Mouse (Mus musculus): ENCODE results near the gene Impdh1.
A peak's percentile ranks its signal among the peaks of the same experiment; 100 is the strongest.
"Not testable (repeated sequence)": the region's sequence is repeated elsewhere in the genome, so short reads cannot be mapped to it uniquely, and the experiment has no call there.

Impdh1 gene

DNA sequence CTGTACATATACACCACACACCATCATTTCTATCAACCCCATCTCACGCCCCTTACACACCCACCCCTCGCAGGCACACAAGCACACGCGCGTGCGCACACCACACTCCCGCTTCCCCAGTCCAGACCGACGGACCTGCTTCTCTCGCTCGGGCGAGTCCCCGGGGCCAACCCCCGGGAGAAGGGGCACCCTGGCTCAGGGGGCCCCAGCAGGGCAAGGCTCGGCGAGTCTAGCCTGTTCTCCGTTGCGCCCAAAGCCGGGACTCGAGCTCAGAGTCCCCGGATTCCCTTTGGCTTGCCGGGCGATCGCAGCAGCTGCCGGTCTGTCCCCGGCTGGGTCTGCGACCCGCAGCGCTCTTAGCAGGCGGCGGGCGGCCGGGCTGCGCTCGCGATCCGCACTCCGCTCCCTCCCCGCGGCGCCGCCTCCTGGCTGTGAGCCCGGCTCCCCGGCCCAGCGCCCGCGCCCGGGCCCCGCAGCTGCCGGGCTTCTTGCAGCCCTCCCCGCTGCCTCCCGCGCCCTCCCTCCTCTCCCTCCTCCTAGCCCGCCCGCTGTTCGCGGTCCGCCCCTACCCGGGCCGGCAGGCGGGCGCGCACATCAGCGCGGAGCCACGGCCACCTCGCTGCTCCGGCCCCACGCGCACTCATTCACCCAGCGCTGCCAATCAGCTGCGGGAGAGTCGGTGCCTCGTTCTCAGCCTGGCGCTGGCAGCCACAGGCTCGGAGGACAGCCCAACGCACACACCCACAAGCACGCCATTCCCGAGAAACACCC lies 37.1 kb downstream of the Impdh1 start, which contains the start of gene Prrt4:
Prrt4 (minus strand) TSS at position 697 of the 771 bp plus-strand sequence.
- DNase-seq: peak; percentile 47

DNA sequence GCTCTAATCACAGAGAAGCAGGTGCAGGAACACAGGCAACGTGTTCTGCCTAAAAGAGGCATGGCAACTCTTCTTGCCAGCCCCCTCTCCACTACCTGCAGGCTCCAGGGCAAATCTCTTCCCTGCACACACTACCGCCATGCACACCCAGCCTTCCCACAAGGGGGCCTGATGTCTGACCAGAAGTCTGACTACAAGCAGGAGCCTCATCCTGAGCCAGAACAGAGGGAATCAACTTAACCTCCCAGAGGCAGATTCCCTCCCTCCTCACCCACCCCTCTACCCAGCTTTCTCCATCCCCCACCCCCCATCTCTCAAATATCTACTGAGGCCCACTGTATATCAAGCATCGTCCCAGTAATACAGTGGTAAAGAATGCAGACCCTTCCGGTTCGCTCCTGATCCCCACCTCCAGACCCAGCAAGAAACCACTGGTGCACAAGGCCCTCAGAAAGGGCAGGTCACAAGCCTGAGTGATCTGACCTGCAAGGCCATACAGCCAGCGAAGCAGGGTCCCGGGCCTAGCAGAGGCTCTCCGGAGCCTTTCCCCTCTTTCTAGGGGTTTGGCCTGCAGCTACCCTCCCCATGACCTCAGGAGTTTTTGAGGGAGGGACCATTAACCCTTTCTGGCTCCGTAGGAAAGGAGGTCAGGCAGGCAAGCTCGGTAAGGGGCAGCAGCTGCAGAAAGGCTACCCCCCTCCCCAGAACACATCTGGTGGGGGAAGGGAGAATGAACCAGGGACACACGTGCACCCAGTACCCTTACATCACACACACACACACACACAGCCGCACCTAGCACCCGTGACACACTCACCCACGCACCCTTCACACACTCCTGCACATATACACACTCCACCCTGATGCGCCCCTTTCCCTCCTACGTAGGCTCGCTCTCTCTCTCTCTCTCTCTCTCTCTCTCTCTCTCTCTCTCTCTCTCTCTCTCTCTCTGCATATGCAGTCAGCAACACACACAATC lies 38.0 kb downstream of the Impdh1 start:
- DNase-seq: no peak

DNA sequence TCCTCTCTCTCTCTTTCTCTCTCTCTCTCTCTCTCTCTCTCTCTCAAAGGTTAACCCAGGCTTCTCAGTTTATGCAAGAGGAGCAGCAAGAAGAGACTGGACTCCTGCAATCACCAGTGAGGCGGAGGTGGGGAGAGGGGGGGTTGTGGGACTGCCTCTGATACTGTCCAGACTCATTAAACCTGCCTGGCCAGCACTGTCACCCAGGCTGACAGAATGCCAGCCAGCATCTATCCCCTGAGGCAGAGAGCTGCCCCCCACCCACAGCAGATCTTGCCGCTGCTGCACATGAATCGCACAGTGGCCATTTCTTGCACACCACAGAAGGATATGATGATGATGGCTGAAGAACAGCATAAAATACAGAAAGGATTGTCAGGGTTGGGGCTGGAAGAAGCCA lies 41.1 kb downstream of the Impdh1 start:
- no peak for DNase-seq

DNA sequence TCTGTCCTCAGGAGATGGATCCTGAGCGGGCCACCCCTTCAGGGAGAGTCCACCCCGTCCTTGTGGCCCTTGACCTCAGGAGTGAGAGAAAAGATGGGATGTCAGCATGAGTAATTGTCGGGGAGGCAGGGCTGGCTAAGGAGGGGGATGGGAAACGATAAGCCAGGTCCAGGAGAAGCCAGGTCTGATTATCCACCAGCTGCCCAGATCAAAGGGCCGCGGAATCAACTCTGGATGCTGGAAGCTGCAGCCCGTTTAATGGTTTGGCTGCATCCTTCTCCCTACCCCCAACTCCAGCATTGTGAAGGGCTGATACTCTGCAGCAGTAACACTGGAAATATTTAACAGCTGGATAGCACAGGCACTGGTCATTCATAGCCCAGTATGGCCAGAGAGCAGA lies 41.8 kb downstream of the Impdh1 start:
- DNase-seq: no peak

DNA sequence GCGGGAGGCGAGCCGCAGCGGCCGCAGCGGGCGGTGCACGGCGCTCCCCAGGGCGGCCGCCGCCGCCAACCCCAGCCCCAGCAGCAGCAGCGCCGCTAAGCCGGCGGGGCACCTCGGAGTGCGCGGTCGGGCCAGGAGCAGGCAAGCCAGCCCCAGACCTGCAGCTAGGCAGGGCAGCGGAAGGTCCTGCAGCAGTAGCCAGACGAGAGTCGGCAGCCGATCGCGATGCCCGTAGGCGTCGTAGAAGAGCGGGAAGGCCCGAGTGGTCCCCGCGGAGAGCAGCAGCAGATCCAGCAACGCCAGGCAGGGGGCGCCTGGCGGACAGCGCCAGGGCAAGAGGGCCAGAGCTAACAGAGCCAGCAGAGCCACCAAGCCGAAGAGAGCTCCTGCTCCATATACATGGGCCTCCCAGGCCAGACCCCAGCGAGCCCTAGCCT lies 45.2 kb downstream of the Impdh1 start:
- DNase-seq: peak; percentile 83

DNA sequence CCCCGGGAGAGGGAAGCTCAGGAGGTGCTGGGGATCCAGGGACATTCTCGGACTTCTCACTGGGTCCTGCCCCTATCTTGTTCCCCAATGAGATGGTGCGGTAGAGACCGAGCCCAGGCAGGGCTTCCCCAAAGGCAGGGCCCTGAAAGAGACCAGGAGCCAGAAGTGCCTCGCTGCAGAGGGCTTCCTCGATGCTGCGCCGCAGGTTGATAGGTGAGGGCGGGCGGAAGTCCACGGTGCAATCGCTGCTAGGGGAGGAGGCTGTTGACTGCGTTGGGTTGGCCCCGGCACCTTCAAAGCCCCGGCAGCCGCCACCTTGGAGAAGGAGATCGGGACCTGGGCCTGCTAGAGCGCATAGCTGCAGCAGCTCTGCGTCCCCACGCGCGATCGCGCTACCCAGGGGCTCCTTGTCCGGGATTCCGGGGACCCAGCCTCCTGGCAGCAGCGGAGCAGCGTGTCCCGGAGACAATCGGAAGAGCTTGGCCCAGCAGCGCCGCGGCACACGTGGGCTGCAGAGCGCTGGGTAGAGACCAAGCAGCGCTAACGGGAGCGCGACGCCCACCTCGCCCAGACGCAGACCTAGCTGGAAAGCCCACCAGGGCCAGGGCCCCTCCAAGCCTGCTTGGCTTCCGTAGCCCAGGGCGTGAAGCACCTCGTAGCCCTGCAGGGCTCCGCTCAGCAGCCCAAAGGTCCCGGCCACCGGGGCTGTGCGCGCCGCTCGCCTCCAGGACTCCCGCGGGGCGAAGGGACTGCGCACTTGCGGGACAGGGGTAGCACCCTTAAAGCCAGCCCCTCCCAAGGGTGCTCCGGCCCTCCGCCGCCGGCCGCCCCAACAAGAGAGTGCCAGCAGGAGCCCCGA lies 45.9 kb downstream of the Impdh1 start:
- no peak for DNase-seq

DNA sequence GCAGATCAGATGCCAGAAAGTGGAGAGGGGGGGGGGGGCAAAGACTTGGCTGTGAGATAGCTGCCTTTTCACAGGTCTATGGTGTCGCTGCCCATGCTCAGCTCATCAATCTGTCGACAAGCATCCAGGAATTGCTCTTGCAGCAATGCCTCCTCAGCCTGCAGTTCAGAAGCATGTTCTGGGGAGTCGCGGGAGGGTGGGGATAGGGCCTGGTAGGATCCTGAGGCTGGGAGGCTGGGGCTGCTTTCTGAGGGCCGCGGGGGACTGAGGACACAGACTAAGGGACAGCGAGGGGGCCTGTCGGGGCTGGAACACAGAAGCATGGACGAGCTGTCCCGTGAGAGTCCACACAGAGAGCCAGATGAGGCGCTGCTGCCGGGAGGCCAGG lies 46.5 kb downstream of the Impdh1 start:
- DNase-seq: no peak

DNA sequence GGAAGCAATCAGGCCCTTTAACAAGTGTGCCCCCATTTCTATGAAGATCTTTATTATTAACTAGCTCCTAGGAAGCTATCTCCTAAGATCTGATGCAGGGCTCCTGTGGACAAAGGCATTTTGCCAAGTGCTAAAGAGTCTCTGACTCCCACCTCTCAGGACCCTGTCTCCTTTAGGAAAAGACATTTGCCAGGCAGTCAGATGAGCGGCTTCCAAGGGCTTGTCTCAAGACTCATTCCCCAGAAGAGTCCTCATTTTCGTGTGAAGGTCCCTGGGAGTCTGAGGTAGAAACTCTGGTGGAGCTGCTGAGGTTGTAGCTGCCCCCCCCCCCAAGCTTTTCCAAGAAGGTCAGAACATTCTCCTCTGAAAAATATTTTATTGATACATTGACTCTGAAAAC lies 47.3 kb downstream of the Impdh1 start:
- DNase-seq: no peak

DNA sequence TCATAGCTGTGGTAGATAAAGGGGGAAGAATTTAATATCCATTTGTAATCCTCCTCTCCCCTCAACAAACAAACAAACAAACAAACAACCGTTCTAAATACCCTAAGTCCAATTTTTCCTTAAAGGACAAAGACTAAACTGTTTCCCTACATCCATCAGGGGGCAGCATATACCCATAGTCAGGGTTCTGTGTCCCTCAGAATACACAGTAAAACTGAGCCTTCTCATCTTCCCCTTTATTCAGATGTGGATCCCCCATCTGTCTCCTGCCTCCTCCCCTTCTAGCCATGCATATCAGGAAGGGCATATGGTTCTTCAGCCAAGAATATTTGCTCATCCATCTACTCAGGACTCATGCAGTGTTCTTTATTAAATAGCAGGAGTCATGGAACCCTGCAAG lies 50.0 kb downstream of the Impdh1 start:
- peak; percentile 77 for DNase-seq

DNA sequence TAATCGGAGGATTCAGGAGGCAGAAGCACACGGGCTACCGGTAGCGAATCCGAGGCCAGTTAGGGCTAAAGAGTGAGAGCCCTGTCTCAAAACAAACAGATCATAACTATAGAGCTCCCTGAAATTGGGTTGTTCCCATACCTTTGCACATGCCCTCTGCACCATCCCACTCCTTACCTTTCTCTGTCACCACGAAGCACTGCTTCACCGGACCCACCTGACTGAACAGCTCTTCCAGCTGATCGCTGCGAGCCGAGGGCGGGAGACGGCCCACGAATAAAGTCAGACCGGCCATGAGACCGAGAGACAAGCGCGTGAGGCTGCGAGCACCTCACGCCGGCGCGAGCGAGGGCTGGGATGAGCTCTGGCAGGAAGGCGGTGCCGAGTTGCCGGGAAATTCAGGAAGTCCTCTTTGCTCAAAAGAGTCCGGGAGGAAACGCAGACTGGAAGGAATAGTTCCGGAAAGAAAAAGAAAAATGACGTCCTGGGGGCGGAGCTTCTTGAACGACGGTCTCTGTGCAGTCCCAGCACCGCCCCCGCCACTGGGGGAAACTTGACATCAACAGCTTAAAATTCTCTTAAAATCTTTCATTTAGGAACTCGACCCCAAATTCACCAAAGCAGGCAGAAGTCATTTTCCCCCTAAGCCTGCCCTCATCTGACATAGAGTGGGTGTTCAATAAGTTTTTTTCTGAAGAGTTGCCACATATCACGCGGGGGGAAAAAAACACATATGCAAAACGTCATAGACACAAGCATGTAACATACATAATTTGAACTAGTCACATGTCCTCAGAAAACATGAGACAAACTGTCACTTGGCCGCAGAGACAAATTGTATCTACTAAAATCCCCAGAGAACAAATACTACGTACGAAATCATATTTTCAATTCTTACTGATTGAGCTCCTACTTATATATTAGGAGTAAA lies 51.6 kb downstream of the Impdh1 start, which contains the start of gene Rbm28:
Rbm28 (minus strand) TSS at position 693 of the 931 bp plus-strand sequence.
- peak; percentile 93 for DNase-seq

DNA sequence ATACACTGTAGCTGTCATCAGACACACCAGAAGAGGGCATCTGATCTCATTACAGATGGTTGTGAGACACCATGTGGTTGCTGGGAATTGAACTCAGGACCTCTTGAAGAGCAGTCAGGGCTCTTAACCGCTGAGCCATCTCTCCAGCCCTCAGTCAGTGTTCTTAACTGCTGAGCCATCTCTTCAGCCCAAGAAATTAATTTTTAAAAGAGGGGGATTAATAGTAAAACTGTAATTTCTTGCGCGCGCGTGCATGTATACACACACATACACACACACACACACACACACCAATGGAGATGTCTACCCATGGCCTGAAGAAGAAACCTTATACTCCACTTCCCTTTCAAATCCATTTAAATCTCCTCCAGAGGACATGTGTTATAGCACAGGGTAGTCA lies 54.9 kb downstream of the Impdh1 start:
- not testable (repeated sequence) for DNase-seq

DNA sequence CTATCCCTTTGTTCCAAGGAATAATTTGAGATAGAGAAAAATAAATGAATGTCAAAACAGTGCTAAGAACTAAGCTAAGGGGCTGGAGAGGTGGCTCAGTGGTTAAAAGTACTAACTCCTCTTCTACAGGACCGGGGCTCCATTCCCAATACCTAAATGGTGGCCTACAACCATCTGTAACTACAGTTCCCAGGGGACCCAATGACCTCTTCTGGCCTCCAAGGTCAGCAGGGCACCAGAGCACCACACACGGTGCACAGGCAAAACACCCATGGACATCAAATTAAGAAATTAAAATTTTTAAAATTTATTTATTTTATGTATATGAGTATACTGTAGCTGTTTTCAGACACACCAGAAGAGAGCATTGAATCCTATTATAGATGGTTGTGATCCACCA lies 55.4 kb downstream of the Impdh1 start:
- no peak for DNase-seq

DNA sequence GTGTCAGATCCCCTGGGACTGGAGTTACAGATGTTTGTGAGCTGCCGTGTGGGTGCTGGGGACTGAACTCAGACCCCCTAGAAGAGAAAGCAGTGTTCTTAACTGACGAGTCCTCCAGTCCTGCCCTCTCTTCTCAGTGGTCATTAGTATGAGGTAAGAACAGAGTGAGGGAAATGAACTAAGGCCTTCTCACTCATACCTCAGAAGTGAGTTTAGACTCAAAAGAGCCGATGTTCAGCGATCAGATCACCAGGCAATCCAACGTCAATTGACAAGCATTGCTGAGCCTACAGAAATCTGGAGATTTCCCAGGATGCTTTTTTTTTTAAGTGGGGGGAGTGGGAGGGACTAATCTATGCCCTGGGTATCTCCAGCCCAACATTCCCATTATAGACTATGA lies 59.8 kb downstream of the Impdh1 start:
- DNase-seq: no peak

Measured in lung, postnatal 36 days (tissue).